Mouse (Mus musculus): Measurements from ENCODE around the gene Dis3. TPM values are rescaled to one million over a fixed set of nuclear protein-coding genes. Genes with fewer than 3 reads are reported as not detected.

The Dis3 gene
- 10 to 100 TPM; 10.1 to 11.6 TPM for total RNA-seq (2021)
- long read RNA-seq, experiment 1, full-length matches to known transcripts: 8 of 12 reads
- long read RNA-seq, experiment 1, partial matches to known transcripts: 1 of 12 reads
- long read RNA-seq, experiment 1, other reads (novel, unspliced or antisense): 3 of 12 reads
- long read RNA-seq, experiment 2, full-length matches to known transcripts: 8 of 12 reads
- long read RNA-seq, experiment 2, partial matches to known transcripts: 2 of 12 reads
- long read RNA-seq, experiment 2, other reads (novel, unspliced or antisense): 2 of 12 reads

DNA sequence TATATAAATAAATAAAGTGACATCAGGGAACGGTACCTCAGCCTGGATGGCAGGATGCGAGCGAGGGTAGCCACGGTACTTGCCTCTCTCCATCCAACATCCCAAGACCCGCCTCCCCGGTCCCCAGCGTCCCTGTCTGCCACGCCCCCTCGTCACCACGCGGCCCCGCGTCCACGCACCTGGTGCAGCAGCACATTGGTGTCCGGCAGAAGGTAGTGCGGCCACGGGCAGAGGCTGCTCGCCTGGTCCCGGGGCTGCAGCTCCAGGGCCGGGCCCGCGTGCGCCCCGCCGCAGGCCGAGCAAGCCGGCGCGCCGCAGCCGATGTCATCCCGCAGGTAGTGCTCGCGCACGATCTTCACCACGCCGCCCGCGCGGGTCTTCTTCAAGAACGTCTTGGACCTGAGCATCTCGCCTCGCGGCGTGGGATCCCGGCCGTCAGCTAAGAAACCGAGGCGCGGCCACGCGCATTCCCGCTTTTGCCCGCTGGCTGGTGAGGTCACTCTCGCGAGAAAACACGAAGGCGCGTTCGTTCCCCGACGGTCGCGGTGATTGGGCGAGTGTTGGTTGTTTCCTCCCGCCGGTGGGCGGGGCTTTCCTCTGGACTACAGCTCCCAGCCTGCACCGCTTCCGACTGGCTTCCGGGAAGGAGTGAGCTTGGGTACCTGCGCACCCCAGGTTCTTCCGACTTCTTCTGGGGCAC is at the start of gene Dis3, which contains the start of gene Pibf1:
Gene Dis3, minus strand, starts transcription at position 504 of the 700 bp plus-strand sequence.
Gene Pibf1, plus strand, starts transcription at position 158 of the 700 bp plus-strand sequence.
- peak; percentile 99 for DNase-seq (ENCODE audit: low spot score)

GRCm38 (mm10) chr14:99146841-99147240 is 47.3 kb upstream of the Dis3 start:
- DNase-seq (ENCODE audit: low spot score): no peak

DNA sequence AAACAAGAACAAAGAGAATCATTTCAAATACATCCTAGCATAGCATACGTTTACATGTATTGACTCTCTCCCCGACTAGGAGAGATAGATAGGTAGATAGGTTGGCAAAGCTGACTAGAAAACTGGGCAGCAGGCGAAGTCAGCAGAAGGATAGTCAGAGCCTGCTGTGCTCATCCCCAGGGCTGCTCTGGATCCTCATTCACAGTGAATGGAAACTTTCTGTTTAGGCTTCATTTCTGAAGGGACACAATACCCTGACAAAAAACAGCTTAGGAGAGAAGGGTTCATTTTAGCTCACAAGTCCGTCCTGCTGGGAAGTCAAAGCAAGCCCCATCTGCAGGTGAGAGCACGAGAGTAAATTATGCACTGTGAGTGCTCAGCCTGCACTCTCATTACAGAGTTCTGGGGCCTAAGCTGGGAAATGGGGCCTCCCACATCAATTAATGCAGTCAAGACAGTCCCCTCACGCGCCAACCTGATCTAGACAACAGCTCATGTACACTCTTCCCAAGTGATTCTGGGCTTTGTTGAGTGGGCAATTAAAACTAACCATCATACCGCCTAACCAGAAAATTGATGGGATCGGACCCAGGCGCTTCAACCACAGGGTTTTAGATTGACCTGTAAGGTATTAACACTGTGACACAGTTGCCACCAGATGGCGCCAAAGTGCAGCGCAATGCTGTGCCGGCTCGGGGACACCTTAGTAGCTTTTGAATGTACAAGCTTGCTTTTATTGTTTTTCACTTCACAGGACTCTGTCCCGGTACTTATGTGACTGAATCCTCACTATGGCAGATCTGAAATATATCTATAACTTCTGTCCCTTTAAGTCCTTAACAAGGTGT is 42.4 kb upstream of the Dis3 start:
- DNase-seq (ENCODE audit: low spot score): peak; percentile 72

GRCm38 (mm10) chr14:99140036-99140435 is 40.5 kb upstream of the Dis3 start:
- DNase-seq (ENCODE audit: low spot score): no peak

- DNase-seq (ENCODE audit: low spot score): no peak
Observed at GRCm38 (mm10) chr14:99136297-99136696, 36.7 kb upstream of the Dis3 start.

DNA sequence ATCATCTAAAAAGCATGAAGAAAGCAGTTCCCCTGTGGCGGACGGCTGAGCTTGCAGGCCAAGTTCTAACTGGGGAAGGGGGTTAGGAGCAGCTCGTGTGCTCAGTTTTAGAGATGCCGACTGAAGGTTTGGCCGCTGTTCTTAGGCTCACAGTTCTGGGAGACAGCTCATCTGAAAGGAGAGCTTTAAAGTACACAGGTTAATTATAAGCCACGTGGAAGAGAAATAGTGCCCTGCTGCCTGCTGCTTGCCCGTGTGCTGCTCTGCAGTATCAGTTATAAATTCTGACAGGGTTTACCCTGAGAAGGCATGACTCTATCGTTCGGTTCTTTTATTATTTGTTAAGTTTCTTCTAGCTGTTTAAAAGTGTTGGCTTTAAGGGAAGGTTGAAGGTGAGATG is 36.2 kb upstream of the Dis3 start:
- DNase-seq (ENCODE audit: low spot score): no peak

- no peak for DNase-seq (ENCODE audit: low spot score)
Observed at GRCm38 (mm10) chr14:99134048-99134447, 34.5 kb upstream of the Dis3 start.

DNA sequence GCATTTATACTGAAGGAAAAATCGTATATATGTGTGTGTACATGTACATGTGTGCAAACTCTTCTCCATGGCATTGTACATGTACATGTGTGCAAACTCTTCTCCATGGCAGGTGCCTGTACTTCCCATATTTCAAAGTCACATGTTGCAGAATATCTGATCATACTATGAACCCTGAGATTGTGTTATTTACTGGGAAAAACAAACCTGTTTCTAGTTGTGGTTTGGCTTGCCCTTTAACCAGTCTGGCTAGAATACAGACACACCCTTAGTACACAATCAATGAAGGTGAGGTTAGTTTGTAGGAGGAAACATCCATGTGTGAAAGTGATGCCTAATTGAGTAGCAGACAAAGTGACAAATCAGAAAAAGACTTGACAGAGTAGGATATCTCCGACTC is 29.5 kb upstream of the Dis3 start:
- no peak for DNase-seq (ENCODE audit: low spot score)

DNA sequence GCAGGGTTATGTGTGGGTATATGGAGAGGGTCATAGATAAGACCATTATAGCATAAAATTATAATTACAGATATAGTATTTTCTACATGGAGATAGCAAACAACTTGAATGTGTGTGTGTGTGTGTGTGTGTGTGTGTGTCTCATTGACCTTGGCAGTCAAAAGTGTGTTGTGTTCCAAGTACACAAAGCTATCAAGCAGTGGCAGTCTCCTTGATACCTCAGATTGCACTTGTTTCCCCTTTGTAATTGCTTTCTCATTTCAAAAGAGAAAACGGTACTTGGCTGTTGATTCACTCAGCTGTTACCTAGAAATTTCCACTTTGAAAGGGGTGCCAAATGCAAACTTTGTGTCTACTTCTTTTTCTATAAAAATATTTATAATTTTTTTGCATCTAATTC is 27.9 kb upstream of the Dis3 start:
- no peak for DNase-seq (ENCODE audit: low spot score)

GRCm38 (mm10) chr14:99126713-99127112 is 27.1 kb upstream of the Dis3 start:
- no peak for DNase-seq (ENCODE audit: low spot score)

DNA sequence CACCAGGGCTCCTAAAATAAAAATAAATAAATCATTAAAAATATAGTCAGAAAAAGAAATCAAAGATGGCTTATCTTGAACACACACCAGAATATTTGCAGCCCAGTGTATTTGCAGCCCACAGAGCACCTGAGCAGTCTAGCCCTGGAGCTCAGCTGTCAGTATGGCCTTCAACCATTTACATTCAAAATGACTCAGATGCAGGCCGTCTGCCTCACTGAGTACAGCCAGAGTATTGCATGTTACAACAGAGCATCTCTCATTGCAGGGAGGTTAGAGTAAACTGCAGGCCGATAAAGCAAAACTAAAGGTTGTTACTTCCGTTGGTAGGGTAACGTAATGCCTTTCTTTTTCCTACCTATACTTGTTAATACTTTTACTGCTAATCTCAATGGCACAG is 24.5 kb upstream of the Dis3 start:
- DNase-seq (ENCODE audit: low spot score): no peak

- DNase-seq (ENCODE audit: low spot score): no peak
Observed at GRCm38 (mm10) chr14:99121584-99122339, 22.2 kb upstream of the Dis3 start.

- DNase-seq (ENCODE audit: low spot score): no peak
Observed at GRCm38 (mm10) chr14:99117576-99117975, 18.0 kb upstream of the Dis3 start.

GRCm38 (mm10) chr14:99108762-99109161 is 9.2 kb upstream of the Dis3 start:
- DNase-seq (ENCODE audit: low spot score): no peak

DNA sequence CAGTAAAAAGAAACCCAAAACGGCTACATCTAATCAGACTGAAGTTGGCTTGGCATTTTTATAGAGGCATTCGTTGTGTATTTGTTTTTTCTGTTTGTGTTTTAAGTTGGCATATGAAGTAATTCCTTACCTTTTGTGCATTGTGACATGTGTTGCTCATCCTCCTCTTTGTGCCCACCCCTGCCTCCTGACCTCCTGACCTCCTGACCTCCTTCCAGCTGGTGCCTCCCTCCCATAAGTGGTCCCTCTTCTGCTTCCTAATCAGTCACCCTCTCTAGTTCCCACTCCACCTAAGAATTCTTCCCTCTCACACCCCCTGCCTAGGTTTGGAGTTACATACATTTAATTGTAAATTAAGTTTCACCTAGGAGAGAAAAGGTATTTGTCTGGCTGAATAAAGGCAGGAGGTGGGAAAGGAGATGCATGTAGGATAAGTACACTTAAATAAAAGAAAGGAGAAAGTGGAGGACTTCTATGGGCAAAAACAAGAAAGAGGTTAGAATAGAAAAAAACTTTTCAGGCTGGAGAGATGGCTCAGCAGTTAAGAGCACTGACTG is 8.1 kb upstream of the Dis3 start:
- no peak for DNase-seq (ENCODE audit: low spot score)

DNA sequence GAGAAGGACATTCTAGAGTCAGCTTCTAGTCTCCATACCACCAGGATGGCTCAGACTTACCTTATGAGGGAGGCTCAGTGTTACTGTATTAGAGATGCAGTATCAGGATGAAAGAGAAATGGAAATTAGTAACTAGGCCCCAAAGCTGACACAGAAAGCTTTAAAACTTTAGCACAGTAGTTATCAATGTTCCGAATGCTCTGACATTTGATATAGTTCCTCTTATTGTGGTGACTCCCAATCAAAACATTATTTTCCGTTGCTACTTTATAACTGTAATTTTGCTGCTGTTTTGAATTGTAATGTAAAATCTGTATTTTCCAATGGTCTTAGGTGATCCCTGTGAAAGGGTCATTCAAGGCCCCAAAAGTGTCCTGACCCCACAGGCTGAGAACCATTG is 7.1 kb upstream of the Dis3 start:
- DNase-seq (ENCODE audit: low spot score): no peak

DNA sequence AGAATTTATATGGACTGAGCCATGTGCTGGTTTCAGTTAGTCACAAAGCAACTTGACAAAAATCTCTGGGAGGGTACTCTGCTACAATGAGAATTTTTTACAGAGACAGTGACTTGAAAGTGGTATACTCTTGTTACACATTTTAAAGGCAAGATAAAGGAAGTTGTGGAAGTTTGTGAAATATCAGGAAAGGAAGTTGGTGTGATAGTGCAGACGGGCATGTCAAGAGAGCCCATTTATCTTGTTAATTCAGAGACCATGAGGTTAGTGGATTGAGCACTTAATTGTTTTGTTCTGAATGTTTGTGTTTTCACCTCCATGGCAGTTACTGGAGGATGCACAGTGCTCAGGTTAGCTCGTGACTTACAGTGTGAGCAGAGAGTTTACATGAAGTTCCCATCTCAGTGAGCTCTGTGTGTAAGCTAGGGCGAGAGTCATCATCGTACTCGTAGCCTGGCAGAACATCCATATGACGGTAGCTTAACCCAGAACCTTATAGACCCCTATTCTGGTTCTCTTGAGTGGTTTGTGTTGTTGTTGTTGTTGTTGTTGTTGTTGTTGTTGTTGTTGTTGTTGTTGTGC is 5.1 kb upstream of the Dis3 start:
- no peak for DNase-seq (ENCODE audit: low spot score)

DNA sequence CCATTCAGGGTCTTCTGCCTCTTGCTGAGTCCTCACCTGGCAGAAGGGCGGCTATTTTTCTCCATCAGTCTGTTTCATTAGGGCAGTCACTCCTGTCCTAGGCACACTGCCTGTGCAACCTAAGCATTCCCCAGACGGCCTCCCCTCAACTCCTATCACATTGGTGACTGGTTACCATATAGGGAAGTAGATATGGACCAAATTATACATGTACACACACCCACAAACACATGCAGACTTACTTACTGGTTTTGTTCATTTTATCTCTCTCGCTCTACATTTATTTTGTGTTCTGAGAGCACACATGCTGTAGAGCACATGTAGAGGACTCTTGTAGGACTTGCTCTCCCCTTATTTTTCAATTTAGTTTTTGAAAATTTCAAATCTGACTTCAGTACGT is 3.5 kb upstream of the Dis3 start:
- DNase-seq (ENCODE audit: low spot score): no peak

- DNase-seq (ENCODE audit: low spot score): no peak
Observed at GRCm38 (mm10) chr14:99099967-99100587, 507 bp upstream of the Dis3 start.

- no peak for DNase-seq (ENCODE audit: low spot score)
Observed at GRCm38 (mm10) chr14:99088947-99089346, 10.6 kb downstream of the Dis3 start.
